Mouse (Mus musculus): ENCODE data around the gene Stard13. TPM values are rescaled to one million over a fixed set of nuclear protein-coding genes. Genes with fewer than 3 reads are reported as not detected.

Gene Stard13
- total and polyA plus RNA-seq, 2 experiments from 2014 or later = 2.6 to 19.2 TPM

- Histone ChIP-seq H3K4me1 (ENCODE audit: insufficient read depth) (no peaks in the 10 kb centered on the region), H3K4me3 (ENCODE audit: low read depth, low read length) (no peak overlapping the region), H3K36me3 (ENCODE audit: insufficient read depth) (no peaks in the 10 kb centered on the region), H3K27me3 (ENCODE audit: insufficient read depth, low read length) (no peaks in the 10 kb centered on the region), H3K27ac (ENCODE audit: low read depth, low read length) (no peak overlapping the region), H3K4me2 (ENCODE audit: low read depth) (no peak overlapping the region), H3K9me3 (ENCODE audit: low read length) (no peaks in the 10 kb centered on the region), H3K9ac (no peak overlapping the region)
- 85% methylated on average over 3 of the region's 3 CpGs for WGBS
- no peak for ATAC-seq
- no peak for TF ChIP-seq CTCF (IDR thresholded peaks at IDR 0.05; ENCODE audit: low read depth)
- DNase-seq = no peak
Observed at GRCm38 (mm10) chr5:151170168-151170750, 63.4 kb downstream of the Stard13 start.

GRCm38 (mm10) chr5:151168191-151168590 is 65.4 kb downstream of the Stard13 start:
- TF ChIP-seq CTCF (IDR thresholded peaks at IDR 0.05; ENCODE audit: low read depth) = no peak
- Histone ChIP-seq H3K4me1 (ENCODE audit: insufficient read depth) (no peaks in the 10 kb centered on the region), H3K4me3 (ENCODE audit: low read depth, low read length) (no peak overlapping the region), H3K9ac (no peak overlapping the region), H3K36me3 (ENCODE audit: insufficient read depth) (no peaks in the 10 kb centered on the region), H3K4me2 (ENCODE audit: low read depth) (no peak overlapping the region), H3K27ac (ENCODE audit: low read depth, low read length) (no peak overlapping the region), H3K27me3 (ENCODE audit: insufficient read depth, low read length) (no peaks in the 10 kb centered on the region), H3K9me3 (ENCODE audit: low read length) (no peaks in the 10 kb centered on the region)
- ATAC-seq (no peak), DNase-seq (no peak)
- WGBS = 90% methylated on average over 3 of the region's 3 CpGs

- Histone ChIP-seq H3K36me3 (ENCODE audit: insufficient read depth) (no peaks in the 10 kb centered on the region), H3K4me1 (ENCODE audit: insufficient read depth) (no peaks in the 10 kb centered on the region), H3K4me2 (ENCODE audit: low read depth) (no peak overlapping the region), H3K27ac (ENCODE audit: low read depth, low read length) (no peak overlapping the region), H3K9ac (no peak overlapping the region), H3K9me3 (ENCODE audit: low read length) (no peaks in the 10 kb centered on the region), H3K4me3 (ENCODE audit: low read depth, low read length) (no peak overlapping the region), H3K27me3 (ENCODE audit: insufficient read depth, low read length) (no peaks in the 10 kb centered on the region)
- ATAC-seq (no peak), DNase-seq (no peak)
- no peak for TF ChIP-seq CTCF (IDR thresholded peaks at IDR 0.05; ENCODE audit: low read depth)
- WGBS = 83% methylated on average over 6 of the region's 6 CpGs
Observed at GRCm38 (mm10) chr5:151167641-151168040, 66.0 kb downstream of the Stard13 start.

- Histone ChIP-seq H3K4me1 (ENCODE audit: insufficient read depth) (no peaks in the 10 kb centered on the region), H3K27me3 (ENCODE audit: insufficient read depth, low read length) (no peaks in the 10 kb centered on the region), H3K4me2 (ENCODE audit: low read depth) (no peak overlapping the region), H3K36me3 (ENCODE audit: insufficient read depth) (no peaks in the 10 kb centered on the region), H3K27ac (ENCODE audit: low read depth, low read length) (no peak overlapping the region), H3K4me3 (ENCODE audit: low read depth, low read length) (no peak overlapping the region), H3K9ac (no peak overlapping the region), H3K9me3 (ENCODE audit: low read length) (no peaks in the 10 kb centered on the region)
- WGBS = 67% methylated on average over 5 of the region's 5 CpGs
- DNase-seq (no peak), ATAC-seq (no peak)
- no peak for TF ChIP-seq CTCF (IDR thresholded peaks at IDR 0.05; ENCODE audit: low read depth)
Observed at GRCm38 (mm10) chr5:151166266-151166665, 67.4 kb downstream of the Stard13 start.

GRCm38 (mm10) chr5:151165381-151166016 is 68.1 kb downstream of the Stard13 start:
- H3K9me3 ChIP-seq (ENCODE audit: low read length) = no peaks in the 10 kb centered on the region
- no peak overlapping the region for H3K4me3 ChIP-seq (ENCODE audit: low read depth, low read length)
- H3K27me3 ChIP-seq (ENCODE audit: insufficient read depth, low read length) = no peaks in the 10 kb centered on the region
- TF ChIP-seq CTCF (IDR thresholded peaks at IDR 0.05; ENCODE audit: low read depth) = no peak
- DNase-seq = no peak
- no peak for ATAC-seq
- H3K4me1 ChIP-seq (ENCODE audit: insufficient read depth) = no peaks in the 10 kb centered on the region
- WGBS = 91% methylated on average over 6 of the region's 6 CpGs
- no peak overlapping the region for H3K4me2 ChIP-seq (ENCODE audit: low read depth)
- no peak overlapping the region for H3K27ac ChIP-seq (ENCODE audit: low read depth, low read length)
- H3K9ac ChIP-seq = no peak overlapping the region
- H3K36me3 ChIP-seq (ENCODE audit: insufficient read depth) = no peaks in the 10 kb centered on the region

GRCm38 (mm10) chr5:151164815-151165214 is 68.8 kb downstream of the Stard13 start:
- DNase-seq = no peak
- 73% methylated on average over 4 of the region's 4 CpGs for WGBS
- Histone ChIP-seq H3K36me3 (ENCODE audit: insufficient read depth) (no peaks in the 10 kb centered on the region), H3K4me3 (ENCODE audit: low read depth, low read length) (no peak overlapping the region), H3K4me2 (ENCODE audit: low read depth) (no peak overlapping the region), H3K27me3 (ENCODE audit: insufficient read depth, low read length) (no peaks in the 10 kb centered on the region), H3K9me3 (ENCODE audit: low read length) (no peaks in the 10 kb centered on the region), H3K27ac (ENCODE audit: low read depth, low read length) (no peak overlapping the region), H3K9ac (no peak overlapping the region), H3K4me1 (ENCODE audit: insufficient read depth) (no peaks in the 10 kb centered on the region)
- TF ChIP-seq CTCF (IDR thresholded peaks at IDR 0.05; ENCODE audit: low read depth) = no peak
- ATAC-seq = no peak

GRCm38 (mm10) chr5:151162642-151163041 is 71.0 kb downstream of the Stard13 start:
- 94% methylated on average over 3 of the region's 3 CpGs for WGBS
- no peak for ATAC-seq

More at GRCm38 (mm10) chr5:151162642-151163041, 71.0 kb downstream of the Stard13 start:
- H3K36me3 ChIP-seq (ENCODE audit: insufficient read depth) = no peaks in the 10 kb centered on the region
- H3K4me2 ChIP-seq (ENCODE audit: low read depth) = no peak overlapping the region
- H3K27ac ChIP-seq (ENCODE audit: low read depth, low read length) = no peak overlapping the region
- no peak overlapping the region for H3K4me3 ChIP-seq (ENCODE audit: low read depth, low read length)
- no peak for TF ChIP-seq CTCF (IDR thresholded peaks at IDR 0.05; ENCODE audit: low read depth)
- no peaks in the 10 kb centered on the region for H3K27me3 ChIP-seq (ENCODE audit: insufficient read depth, low read length)
- H3K9me3 ChIP-seq (ENCODE audit: low read length) = no peaks in the 10 kb centered on the region
- H3K4me1 ChIP-seq (ENCODE audit: insufficient read depth) = no peaks in the 10 kb centered on the region
- no peak overlapping the region for H3K9ac ChIP-seq
- DNase-seq = no peak

All from forebrain, postnatal 0 days (tissue).